Comparison of ENCODE assay signal across 1 mouse cellular context in genomic region chr8:84668081-84668480, GRCm38 (mm10).
A peak's percentile ranks its signal among the peaks of the same experiment; 100 is the strongest.
TF ChIP-seq lines count a peak whose summit lies in the region.

No protein-coding gene starts in this region.

TF ChIP-seq in CH12.LX, 34 proteins besides CTCF, POLR2A, EP300 and RAD21:
- TF ChIP-seq ZC3H11A (IDR thresholded peaks at IDR 0.05; ENCODE audit: low read depth, low read length): no peak
- no peak for TF ChIP-seq SMC3 (IDR thresholded peaks at IDR 0.05; ENCODE audit: low read depth, low read length)
- TF ChIP-seq POLR2AphosphoS2 (IDR thresholded peaks at IDR 0.05; ENCODE audit: low read depth, low read length): 0 out of 2 replicates have a peak, but pooled peaks have one; percentile 72
